Mouse (Mus musculus): ENCODE results near the gene Atp6v1fnb. TPM values are rescaled to one million over a fixed set of nuclear protein-coding genes. Genes with fewer than 3 reads are reported as not detected.

Atp6v1fnb gene
- under 1 TPM in 1 of 2 experiments, not detected in 1; 0.93 TPM for total RNA-seq (2021)

DNA sequence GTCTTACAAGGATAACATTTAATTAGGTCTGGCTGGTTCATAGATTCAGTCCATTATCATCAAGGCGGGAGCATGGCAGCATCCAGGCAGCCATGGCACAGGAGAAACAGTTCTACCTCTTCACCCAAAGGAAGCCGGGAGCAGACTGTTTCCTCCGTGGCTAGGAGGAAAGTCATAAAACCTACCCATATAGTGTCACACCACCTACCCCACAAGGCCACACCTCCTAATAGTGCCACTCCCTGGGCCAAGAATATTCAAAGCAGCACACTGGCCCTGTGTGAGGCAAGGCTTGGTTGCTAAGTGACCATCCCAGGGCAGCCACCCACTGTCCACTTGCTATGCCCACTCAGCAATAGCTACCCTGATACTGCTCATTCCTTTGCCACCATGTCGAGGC, at the start of gene Atp6v1fnb:
Gene Atp6v1fnb (plus strand): TSS at position 301 of the 400 bp plus-strand sequence.
- intact Hi-C loops (cut with DNase I): no loop called here
- no peak for DNase-seq

- DNase-seq: no peak
- intact Hi-C loops (cut with DNase I): no loop called here
Observed at GRCm38 (mm10) chr6:29425118-29425517, 46.1 kb upstream of the Atp6v1fnb start.

DNA sequence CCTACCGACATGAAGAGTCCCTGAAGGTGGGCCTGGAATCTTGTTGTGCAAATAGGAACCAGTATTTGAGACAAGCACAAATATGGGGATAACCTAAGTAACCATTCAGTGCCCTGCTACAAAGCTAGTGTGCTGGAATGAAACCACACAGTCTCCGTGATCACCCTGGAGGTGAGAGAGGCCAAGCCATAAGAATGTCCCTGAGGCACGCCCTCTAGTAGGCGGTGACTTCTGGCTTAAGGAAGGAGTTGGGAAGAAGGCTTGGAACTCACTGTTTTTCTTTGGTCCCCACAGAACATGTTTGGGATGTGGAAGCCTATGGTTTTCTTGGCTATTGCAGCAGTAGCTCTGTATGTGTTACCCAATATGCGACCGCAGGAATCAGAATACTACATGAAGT, 44.9 kb upstream of the Atp6v1fnb start:
- DNase-seq: no peak
- intact Hi-C loops (cut with DNase I): no loop called here

GRCm38 (mm10) chr6:29428171-29428570, 43.1 kb upstream of the Atp6v1fnb start:
- intact Hi-C loops (cut with DNase I): no loop called here
- no peak for DNase-seq

DNA sequence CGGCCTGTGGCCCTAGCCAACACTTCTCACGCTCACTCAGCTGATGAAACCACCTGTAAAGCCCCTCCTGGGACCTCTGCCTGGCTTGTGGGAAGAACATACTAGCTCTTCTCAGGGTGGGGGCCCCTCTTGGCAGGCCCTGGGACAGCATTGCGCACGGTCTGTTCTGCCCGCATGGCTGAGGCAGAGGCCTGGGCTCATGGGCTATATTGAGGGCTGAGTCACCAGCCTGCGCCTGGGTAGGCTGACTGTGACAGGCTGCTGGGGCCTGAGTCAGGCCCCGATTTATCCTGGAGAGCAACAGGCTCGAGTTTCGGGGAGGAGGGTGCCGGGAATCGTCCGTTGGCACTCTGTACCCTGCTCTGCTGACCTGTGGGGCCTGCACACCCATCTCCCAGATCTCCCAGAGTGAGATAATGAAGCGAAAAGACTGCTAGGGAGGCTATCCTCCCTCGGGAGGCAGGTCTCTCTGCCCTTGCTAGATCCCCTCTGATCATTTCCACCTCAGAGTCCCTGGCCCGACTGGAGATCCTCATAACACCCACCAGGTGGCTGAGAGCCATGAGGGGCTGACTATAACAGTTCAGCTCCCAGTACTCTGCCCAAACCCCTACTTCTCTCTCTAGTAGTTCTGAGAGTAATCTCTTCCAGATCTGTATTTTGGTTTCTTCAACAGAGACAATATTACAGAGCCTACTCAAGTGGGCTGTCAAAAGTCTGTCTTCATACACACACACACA, 40.4 kb upstream of the Atp6v1fnb start:
- DNase-seq: no peak
- intact Hi-C loops (cut with DNase I): no loop called here

DNA sequence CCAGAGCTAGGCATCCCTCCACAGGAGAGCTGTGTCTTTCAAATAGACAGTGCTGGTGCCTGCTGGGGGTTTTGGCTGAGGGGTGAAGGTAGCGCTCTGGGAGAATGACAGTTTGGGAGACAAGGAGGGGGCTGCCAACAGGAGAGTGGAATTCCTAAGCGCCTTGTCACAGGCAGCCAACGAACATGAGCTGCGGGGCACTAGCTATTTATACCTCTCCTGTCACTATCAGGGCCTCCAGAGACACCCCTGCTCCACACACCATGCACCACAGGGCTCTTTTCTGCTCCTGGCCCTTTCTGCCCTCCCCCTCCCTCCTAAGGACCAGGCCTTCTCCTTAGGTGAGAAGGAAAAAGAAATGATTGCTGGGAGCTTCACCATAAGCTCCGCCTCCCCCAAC, 39.8 kb upstream of the Atp6v1fnb start:
- DNase-seq: no peak
- intact Hi-C loops (cut with DNase I): no loop called here

GRCm38 (mm10) chr6:29432156-29432555, 39.1 kb upstream of the Atp6v1fnb start:
- intact Hi-C loops (cut with DNase I): no loop called here
- DNase-seq: no peak

DNA sequence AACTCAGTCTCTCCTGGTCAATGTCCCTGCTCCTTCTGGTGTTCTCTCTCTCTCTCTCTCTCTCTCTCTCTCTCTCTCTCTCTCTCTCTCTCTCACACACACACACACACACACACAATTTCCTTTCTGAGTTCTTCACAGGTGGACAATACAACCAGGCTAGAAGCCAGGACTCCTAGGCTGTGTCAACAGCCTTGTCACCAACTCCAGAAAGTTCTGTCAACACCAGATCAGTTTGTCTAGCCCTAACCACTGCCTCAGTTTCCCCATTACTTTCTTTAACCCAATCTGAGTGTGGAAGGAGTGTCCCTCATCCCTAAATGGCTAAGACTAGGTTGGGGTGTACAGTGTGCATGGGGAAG, 38.6 kb upstream of the Atp6v1fnb start:
- intact Hi-C loops (cut with DNase I): no loop called here

DNA sequence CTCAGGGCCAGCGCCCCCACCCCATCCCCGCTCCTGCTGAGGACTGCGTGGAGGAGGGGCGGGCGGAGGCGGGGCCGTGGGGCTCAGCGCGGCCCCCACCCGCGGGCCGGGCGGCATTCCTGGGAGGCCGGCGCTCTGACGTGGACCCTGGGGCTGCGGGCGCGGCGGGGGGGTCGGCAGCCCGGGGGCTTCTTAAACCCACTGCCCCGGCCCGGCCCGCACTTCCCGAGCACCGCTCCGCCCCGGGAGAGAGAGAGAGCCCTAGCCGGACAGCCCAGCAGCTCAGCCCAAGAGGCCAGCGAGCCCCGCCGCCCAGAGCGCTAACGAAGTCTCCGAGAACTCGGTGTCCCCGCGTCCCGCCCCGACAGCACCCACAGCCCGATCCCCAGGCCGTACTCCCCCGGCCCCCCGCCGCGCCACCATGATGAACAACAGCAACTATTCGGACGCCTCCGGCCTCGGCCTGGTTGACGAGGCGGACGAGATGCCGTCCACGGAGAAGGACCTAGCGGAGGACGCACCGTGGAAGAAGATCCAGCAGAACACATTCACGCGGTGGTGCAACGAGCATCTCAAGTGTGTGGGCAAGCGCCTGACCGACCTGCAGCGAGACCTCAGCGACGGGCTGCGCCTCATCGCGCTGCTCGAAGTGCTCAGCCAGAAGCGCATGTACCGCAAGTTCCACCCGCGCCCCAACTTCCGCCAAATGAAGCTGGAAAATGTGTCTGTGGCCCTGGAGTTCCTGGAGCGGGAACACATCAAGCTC, 38.0 kb upstream of the Atp6v1fnb start, which contains the start of gene Flnc:
Gene Flnc (plus strand): TSS at position 219 of the 766 bp plus-strand sequence.
- peak; percentile 31 for DNase-seq
- intact Hi-C loops (cut with DNase I): no loop called here

More for the DNA sequence above, 38.6 kb upstream of the Atp6v1fnb start:
- DNase-seq: no peak

DNA sequence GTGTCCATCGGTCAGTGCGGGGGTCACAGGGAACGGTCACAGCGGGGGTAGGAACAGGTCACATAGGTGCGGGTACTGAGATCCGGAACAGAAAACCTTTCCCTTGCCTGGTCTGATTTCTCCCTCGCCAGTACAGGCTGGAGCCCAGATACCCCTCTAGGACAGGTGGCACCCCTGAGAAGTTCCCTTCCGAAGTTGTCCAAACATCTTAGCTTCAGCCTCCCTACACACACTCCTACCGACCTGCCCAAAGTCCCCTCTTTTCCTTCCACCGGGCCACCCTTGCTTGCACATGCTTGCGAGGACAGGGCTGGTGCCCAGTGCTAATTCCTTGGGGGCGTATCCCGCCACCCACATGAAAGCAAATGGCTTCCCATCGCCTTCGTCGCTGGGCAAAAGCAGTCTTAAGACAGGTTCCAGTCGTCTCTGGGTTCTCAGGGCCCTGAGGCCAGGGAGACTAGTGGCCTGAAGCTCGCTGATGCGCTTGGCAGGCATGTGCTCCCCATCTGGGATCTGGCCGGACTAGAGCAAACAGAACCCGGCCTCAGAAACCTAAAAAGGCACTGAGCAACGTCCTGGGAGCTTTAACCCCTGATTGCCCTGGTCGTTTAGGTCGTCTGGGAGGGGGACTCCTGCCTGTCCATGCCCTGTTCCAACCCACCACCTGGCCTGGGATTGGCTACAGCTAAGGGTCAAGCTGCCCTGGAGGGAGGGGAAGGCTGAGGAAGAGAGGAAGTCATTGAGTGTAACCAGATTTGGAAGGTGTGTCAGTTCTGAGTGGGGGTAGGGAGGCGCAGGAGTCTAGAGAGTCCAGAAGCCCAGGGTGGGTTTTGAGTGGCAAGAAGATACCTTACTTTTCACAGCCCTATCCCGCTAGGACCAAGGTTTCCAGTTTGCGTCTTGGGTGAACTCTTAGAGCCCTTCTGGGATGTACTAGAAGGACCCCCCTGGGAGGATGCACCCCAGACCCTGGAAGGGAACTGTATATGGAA, 37.1 kb upstream of the Atp6v1fnb start:
- intact Hi-C loops (cut with DNase I): no loop called here
- peak; percentile 56 for DNase-seq

DNA sequence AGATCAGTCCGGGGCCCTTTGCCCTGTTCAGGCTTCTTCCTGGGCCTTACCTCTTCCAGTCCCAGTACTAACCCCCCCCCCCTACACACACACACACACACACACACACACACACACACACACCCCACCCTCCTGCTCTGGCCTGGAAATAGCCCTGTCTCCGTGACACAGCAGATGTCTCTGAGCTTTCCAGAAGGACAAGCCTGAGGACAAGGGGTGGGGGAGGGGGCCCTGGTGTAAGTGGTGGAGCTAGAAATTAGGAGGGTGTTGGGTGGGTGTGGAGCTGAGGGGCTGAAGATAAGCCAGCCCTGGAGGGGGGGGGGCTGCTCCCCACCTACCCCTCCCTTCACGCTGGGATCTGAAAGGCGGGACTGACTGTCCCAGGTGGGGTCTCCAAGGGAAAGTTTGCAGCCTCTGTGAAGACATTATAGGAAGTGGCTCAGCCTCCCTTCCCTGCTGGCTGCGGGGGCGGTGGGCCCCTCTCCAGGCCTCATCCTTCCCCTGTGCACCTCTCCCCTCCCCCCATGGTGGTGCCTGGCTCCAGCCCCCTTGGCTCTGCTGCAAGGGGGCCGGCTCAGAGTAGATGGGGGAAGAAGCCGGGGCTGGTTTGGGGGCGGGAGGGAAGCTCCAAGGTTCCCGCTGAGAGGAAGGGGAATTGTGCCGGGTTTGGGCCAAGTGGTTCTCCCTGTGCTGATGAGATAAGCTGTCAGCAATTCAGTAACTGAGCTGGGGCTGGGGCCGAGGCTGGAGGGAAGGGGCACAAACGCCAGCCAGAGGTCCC, 36.1 kb upstream of the Atp6v1fnb start:
- intact Hi-C loops (cut with DNase I): no loop called here
- peak; percentile 84 for DNase-seq

DNA sequence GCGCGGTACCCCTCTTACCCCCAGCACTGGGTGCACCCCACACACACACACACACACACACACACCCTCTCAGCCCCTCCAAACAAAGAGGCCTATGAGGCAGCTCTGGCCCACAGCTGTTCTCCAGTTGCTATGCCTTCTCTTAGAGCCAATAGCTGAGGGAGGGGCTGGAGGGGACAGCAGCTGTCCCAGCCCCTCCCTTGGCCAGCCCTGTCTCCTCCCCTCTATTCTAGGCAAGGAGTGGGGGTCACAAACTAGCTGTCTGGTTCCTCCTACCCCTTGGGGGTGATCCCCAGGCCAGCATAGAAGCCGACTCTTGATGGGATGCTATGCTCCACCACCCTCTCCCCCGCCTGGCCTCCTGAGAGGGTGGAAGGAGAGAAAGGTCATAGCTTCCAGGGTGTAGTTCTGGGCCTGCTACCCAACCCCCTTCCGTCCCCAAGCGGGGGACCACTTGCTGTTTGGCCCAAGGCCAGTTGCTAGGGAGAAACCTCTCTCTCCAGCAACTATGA, 35.2 kb upstream of the Atp6v1fnb start:
- intact Hi-C loops (cut with DNase I): no loop called here

DNA sequence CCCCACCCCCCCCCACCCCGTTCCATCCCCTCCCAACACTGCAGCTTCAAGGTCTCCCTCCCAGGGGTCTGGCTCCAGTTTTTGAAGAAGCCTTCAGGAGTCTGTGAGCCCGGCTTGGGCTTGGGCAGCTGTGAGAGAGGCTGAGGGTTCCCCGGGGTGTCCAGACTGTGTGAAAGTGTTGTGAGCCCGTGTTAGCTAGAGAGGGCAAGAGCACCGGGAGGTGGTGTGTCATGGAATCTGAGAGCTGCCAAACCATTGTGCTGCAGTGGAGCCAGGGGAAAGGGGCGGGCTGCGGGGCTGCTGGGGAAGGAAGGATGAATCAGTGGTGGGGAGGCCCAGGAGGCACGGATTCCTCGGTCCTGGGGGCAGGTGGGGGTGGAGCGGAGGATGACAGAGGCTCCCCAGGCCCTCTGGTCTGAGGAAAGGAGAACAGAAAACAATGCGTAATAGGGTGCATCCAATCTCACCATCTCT, 34.7 kb upstream of the Atp6v1fnb start:
- intact Hi-C loops (cut with DNase I): no loop called here
- DNase-seq: peak; percentile 53

More for the DNA sequence above, 35.2 kb upstream of the Atp6v1fnb start:
- DNase-seq: peak; percentile 63

GRCm38 (mm10) chr6:29439251-29439650, 32.0 kb upstream of the Atp6v1fnb start:
- intact Hi-C loops (cut with DNase I): no loop called here
- DNase-seq: peak; percentile 47

DNA sequence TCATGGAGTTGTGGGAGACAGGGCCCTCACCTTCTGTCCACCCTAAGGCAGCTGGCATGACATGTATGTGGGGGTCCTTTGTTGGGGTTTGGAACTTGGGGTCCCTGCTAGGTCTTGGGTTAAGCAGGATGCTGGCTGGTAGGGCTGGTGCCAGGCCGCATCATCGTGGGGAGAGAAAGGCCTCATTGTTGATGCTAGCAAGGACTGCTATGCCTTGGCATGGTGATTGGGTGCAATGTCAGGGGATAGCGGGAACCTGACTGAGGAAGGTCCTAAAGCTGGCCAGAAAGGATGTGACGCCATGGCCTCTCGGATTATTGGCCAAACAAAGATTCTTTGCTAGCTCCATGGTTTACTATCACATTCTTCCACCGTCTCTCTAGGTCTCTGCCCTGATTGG, 31.4 kb upstream of the Atp6v1fnb start:
- intact Hi-C loops (cut with DNase I): no loop called here
- no peak for DNase-seq

DNA sequence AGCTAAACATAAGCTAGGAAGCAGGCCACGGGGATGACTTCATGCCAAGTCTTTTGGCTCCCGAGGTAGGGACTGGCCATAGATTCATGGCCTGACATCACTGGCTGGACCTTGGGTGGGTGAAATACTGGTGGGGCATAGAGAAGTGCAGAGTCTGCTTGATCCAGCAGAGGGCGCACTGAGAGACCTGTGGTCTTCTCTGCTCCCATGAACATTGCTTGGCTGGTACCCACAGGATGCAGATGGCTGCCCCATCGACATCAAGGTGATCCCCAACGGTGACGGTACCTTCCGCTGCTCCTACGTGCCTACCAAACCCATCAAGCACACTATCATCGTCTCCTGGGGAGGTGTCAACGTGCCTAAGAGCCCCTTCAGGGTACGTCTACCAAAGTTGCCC, 26.5 kb upstream of the Atp6v1fnb start:
- intact Hi-C loops (cut with DNase I): no loop called here
- DNase-seq: peak; percentile 44

DNA sequence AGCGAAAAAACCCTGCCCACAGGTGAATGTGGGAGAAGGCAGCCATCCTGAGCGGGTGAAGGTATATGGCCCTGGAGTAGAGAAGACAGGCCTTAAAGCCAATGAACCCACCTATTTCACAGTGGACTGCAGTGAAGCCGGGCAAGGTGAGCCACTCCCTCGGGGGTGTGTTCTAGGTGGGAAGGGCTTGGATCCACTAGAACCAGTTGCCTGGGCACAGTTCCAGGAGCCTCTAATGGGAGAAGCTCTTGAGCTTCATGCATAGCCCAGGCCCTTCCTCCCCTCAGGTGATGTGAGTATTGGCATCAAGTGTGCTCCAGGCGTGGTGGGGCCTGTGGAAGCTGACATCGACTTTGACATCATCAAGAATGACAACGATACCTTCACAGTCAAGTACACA, 25.9 kb upstream of the Atp6v1fnb start:
- DNase-seq: no peak
- intact Hi-C loops (cut with DNase I): no loop called here

DNA sequence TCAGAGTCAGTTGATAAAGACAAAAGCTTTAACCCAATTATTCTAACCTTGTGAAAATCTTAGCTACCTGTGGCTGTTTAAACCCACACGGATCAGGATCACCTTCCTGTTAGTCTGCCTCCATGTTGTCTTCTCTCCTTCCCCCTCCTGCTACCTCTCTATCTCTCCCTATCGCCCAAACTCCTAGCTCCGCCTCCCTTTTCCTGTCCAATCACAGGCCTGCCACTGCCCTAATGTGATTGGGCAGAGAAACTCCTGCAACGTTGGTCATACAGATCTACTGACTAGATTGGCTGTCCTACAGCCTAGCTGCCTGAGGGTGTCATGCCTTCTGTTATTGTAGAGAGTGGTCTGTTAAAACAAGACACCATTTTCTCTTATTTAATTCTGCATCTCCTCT, 21.4 kb upstream of the Atp6v1fnb start:
- no peak for DNase-seq
- intact Hi-C loops (cut with DNase I): no loop called here

GRCm38 (mm10) chr6:29450667-29451066, 20.6 kb upstream of the Atp6v1fnb start:
- no peak for DNase-seq
- intact Hi-C loops (cut with DNase I): no loop called here

GRCm38 (mm10) chr6:29461502-29461901, 9.7 kb upstream of the Atp6v1fnb start:
- intact Hi-C loops (cut with DNase I): no loop called here
- DNase-seq: no peak
